Mouse (Mus musculus): ENCODE results near the gene Coro7. TPM values are rescaled to one million over a fixed set of nuclear protein-coding genes. Genes with fewer than 3 reads are reported as not detected.
A peak's percentile ranks its signal among the peaks of the same experiment; 100 is the strongest.

Coro7 gene
- polyA plus RNA-seq, 1 experiment: 391 TPM

GRCm38 (mm10) chr16:4632050-4632449 lies 47.5 kb downstream of the Coro7 start:
- Histone ChIP-seq H3K4me3 (ENCODE audit: control insufficient read depth, insufficient read depth, low read length) (no peak overlapping the region), H3K36me3 (ENCODE audit: control insufficient read depth, insufficient read depth, low read length) (peaks cover 35% of the 10 kb centered on the region), H3K27me3 (ENCODE audit: control insufficient read depth, insufficient read depth, low read length) (no peaks in the 10 kb centered on the region), H3K4me1 (replicated peaks; ENCODE audit: control insufficient read depth, insufficient read depth, low read length) (0 out of 2 replicates have a peak, but pooled peaks cover 6% of the 10 kb centered on the region), H3K27ac (ENCODE audit: control insufficient read depth, insufficient read depth, low read length) (no peak overlapping the region)
- WGBS: 79% methylated on average over 7 of the region's 7 CpGs
- DNase-seq: no peak
- TF ChIP-seq CTCF (IDR thresholded peaks at IDR 0.05; ENCODE audit: borderline replicate concordance, control insufficient read depth, extremely low read depth, insufficient read depth, low read length, poor library complexity): no peak

DNA sequence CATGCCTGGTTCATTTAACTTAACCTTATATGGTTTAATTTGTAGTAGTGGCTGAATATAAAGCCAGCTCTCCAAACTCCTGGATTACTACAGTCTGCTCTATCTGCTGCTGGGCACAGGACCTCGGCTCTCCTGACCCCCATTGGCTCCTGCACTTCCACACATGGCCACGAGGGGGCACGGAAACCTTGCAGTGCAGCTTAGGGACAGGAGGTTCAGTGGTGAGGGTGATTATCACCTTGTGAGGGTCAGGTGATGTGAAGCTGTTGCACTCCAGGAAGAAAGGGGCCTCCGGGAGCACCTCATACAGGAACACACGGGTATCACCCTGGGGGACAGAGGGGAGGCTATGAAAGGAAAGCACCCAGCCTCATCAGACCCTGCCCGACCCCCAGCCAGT lies 49.6 kb downstream of the Coro7 start:
- WGBS: 36% methylated on average over 6 of the region's 6 CpGs
- Histone ChIP-seq H3K36me3 (ENCODE audit: control insufficient read depth, insufficient read depth, low read length) (peaks cover 35% of the 10 kb centered on the region), H3K4me3 (ENCODE audit: control insufficient read depth, insufficient read depth, low read length) (no peak overlapping the region), H3K27ac (ENCODE audit: control insufficient read depth, insufficient read depth, low read length) (no peak overlapping the region), H3K4me1 (replicated peaks; ENCODE audit: control insufficient read depth, insufficient read depth, low read length) (0 out of 2 replicates have a peak, but pooled peaks cover 6% of the 10 kb centered on the region), H3K27me3 (ENCODE audit: control insufficient read depth, insufficient read depth, low read length) (no peaks in the 10 kb centered on the region)
- no peak for TF ChIP-seq POLR2A (IDR thresholded peaks at IDR 0.05; ENCODE audit: control insufficient read depth, extremely low read depth, insufficient read depth, low read length, poor library complexity)
- peak; percentile 90 for TF ChIP-seq CTCF (IDR thresholded peaks at IDR 0.05; ENCODE audit: borderline replicate concordance, control insufficient read depth, extremely low read depth, insufficient read depth, low read length, poor library complexity)
- DNase-seq: peak; percentile 85

DNA sequence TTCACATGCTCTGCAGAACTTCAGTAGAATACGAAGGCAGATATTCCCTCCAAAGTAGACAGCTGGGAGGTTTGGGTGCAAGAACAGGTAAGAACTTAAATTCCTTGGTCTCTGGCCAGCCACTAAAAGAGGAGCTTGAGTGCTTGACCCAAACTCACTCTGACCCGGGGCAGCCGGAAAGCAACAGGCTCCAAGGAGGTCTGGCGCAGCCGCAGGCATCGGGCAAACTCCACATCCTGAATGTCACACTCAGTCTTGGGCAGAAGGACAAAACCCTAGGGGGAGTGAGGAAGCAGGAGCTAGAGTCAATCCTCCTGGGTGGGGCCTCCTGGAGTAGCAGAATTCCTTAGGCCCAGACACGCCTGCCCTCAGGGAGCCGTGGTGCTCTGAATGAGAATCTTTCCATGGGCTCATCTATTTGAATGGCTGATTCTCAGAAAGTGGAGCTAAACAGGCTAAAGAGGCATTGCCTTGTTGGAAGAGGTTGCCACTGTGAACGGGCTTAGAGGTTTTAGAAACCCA lies 50.6 kb downstream of the Coro7 start:
- no peak for DNase-seq
- no peak overlapping the region for H3K27ac ChIP-seq (ENCODE audit: control insufficient read depth, insufficient read depth, low read length)
- peaks cover 28% of the 10 kb centered on the region for H3K36me3 ChIP-seq (ENCODE audit: control insufficient read depth, insufficient read depth, low read length)
- no peak overlapping the region for H3K4me3 ChIP-seq (ENCODE audit: control insufficient read depth, insufficient read depth, low read length)
- 97% methylated on average over 9 of the region's 9 CpGs for WGBS
- TF ChIP-seq POLR2A (IDR thresholded peaks at IDR 0.05; ENCODE audit: control insufficient read depth, extremely low read depth, insufficient read depth, low read length, poor library complexity) (no peak), CTCF (IDR thresholded peaks at IDR 0.05; ENCODE audit: borderline replicate concordance, control insufficient read depth, extremely low read depth, insufficient read depth, low read length, poor library complexity) (no peak)
- peaks cover 9% of the 10 kb centered on the region for H3K4me1 ChIP-seq (replicated peaks; ENCODE audit: control insufficient read depth, insufficient read depth, low read length)
- no peaks in the 10 kb centered on the region for H3K27me3 ChIP-seq (ENCODE audit: control insufficient read depth, insufficient read depth, low read length)

GRCm38 (mm10) chr16:4627105-4627504 lies 52.5 kb downstream of the Coro7 start:
- H3K4me3 ChIP-seq (ENCODE audit: control insufficient read depth, insufficient read depth, low read length): no peak overlapping the region
- H3K4me1 ChIP-seq (replicated peaks; ENCODE audit: control insufficient read depth, insufficient read depth, low read length): peaks cover 15% of the 10 kb centered on the region
- TF ChIP-seq CTCF (IDR thresholded peaks at IDR 0.05; ENCODE audit: borderline replicate concordance, control insufficient read depth, extremely low read depth, insufficient read depth, low read length, poor library complexity) (no peak), POLR2A (IDR thresholded peaks at IDR 0.05; ENCODE audit: control insufficient read depth, extremely low read depth, insufficient read depth, low read length, poor library complexity) (no peak)
- WGBS: 79% methylated on average over 6 of the region's 6 CpGs
- H3K27me3 ChIP-seq (ENCODE audit: control insufficient read depth, insufficient read depth, low read length): no peaks in the 10 kb centered on the region
- H3K27ac ChIP-seq (ENCODE audit: control insufficient read depth, insufficient read depth, low read length): no peak overlapping the region
- H3K36me3 ChIP-seq (ENCODE audit: control insufficient read depth, insufficient read depth, low read length): peaks cover 18% of the 10 kb centered on the region
- DNase-seq: no peak

DNA sequence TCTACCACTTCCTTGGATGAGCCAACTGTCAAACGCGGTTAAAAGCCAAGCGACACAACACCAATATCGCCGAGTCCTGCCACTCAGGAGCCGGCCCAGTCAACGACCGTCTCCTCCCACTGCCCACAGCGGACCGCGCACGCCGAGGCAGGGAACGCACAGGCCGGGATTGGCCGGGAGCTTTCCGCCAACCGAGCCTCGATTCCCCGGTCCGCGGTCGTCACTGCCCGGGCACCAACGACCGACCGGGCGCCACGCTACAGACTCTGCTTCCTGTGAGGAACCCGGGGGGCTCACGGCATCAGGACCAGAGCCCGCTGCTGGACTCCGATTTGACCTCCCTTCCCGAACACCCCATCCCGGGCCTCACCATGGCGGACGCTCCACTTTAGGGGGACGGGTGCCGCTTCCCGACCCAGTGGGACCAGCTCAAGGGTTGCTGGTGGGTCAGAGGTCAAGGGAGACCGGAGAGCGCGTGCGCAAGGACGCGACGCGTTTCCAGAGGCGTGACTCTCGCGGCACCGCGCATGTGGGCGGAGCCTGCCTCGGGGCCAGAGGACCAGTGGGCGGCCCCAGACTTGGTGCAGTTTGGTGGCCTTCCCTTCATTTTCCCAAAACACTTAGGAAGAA lies 55.0 kb downstream of the Coro7 start, which contains the start of gene Pam16:
Gene Pam16 (minus strand): TSS at position 508 of the 630 bp plus-strand sequence.
- peaks cover 15% of the 10 kb centered on the region for H3K4me1 ChIP-seq (replicated peaks; ENCODE audit: control insufficient read depth, insufficient read depth, low read length)
- peaks cover 10% of the 10 kb centered on the region; the same call in 1 of the 2 replicates for H3K36me3 ChIP-seq (ENCODE audit: control insufficient read depth, insufficient read depth, low read length)
- peak within 1 kb of the TSS; percentile 92 for H3K4me3 ChIP-seq (ENCODE audit: control insufficient read depth, insufficient read depth, low read length)
- peak; percentile 89 for DNase-seq
- H3K27ac ChIP-seq (ENCODE audit: control insufficient read depth, insufficient read depth, low read length): peak within 1 kb of the TSS; percentile 12
- WGBS: under 1% methylated on average over 56 of the region's 56 CpGs
- H3K27me3 ChIP-seq (ENCODE audit: control insufficient read depth, insufficient read depth, low read length): no peaks in the 10 kb centered on the region
- TF ChIP-seq POLR2A (IDR thresholded peaks at IDR 0.05; ENCODE audit: control insufficient read depth, extremely low read depth, insufficient read depth, low read length, poor library complexity) (0 out of 2 replicates have a peak, but pooled peaks have one; percentile 14), CTCF (IDR thresholded peaks at IDR 0.05; ENCODE audit: borderline replicate concordance, control insufficient read depth, extremely low read depth, insufficient read depth, low read length, poor library complexity) (no peak)

GRCm38 (mm10) chr16:4624074-4624473 lies 55.5 kb downstream of the Coro7 start:
- Histone ChIP-seq H3K27me3 (ENCODE audit: control insufficient read depth, insufficient read depth, low read length) (no peaks in the 10 kb centered on the region), H3K27ac (ENCODE audit: control insufficient read depth, insufficient read depth, low read length) (peak overlapping the region; percentile 12), H3K4me1 (replicated peaks; ENCODE audit: control insufficient read depth, insufficient read depth, low read length) (peaks cover 15% of the 10 kb centered on the region), H3K4me3 (ENCODE audit: control insufficient read depth, insufficient read depth, low read length) (peak overlapping the region; percentile 92), H3K36me3 (ENCODE audit: control insufficient read depth, insufficient read depth, low read length) (peaks cover 10% of the 10 kb centered on the region; the same call in 1 of the 2 replicates)
- TF ChIP-seq POLR2A (IDR thresholded peaks at IDR 0.05; ENCODE audit: control insufficient read depth, extremely low read depth, insufficient read depth, low read length, poor library complexity): no peak
- TF ChIP-seq CTCF (IDR thresholded peaks at IDR 0.05; ENCODE audit: borderline replicate concordance, control insufficient read depth, extremely low read depth, insufficient read depth, low read length, poor library complexity): no peak
- WGBS: 16% methylated on average over 9 of the region's 9 CpGs
- peak; percentile 11 for DNase-seq

Measured in thymus, adult 2 months (tissue).